9 mouse cellular contexts compared by ENCODE assay signal in genomic region chr6:124375435-124375884, GRCm38 (mm10). TPM values are rescaled to one million over a fixed set of nuclear protein-coding genes. Genes with fewer than 3 reads are reported as not detected.
DNase-seq lines count a peak whose midpoint lies in the region; ATAC-seq and TF ChIP-seq lines count a peak whose summit lies in the region.
"Had no signal": no experiment of that assay in that cellular context is flagged by ENCODE, and none has a peak within 500 bp of the region (broad histone marks: within the 10 kb centered on the region; RNA-seq: fewer than 3 reads in every experiment).

No protein-coding gene starts in this region.

- 16% methylated on average over 11 of the region's 11 CpGs for WGBS in liver, embryonic 12.5 days (ENCODE audit: insufficient replicate concordance)
- WGBS in spleen, adult 2 months: 8% methylated on average over 11 of the region's 11 CpGs
- 84% methylated on average over 11 of the region's 11 CpGs for WGBS in midbrain, postnatal 0 days

- no peak for TF ChIP-seq CTCF in spleen, adult 2 months (IDR thresholded peaks at IDR 0.05; ENCODE audit: extremely low read depth, insufficient read depth, insufficient read length, insufficient replicate concordance)
- no peak for TF ChIP-seq CTCF in midbrain, postnatal 0 days (IDR thresholded peaks at IDR 0.05)
- no peak for TF ChIP-seq CTCF in layer of hippocampus, adult 2 months (conservative IDR thresholded peaks at IDR 0.05)

- TF ChIP-seq POLR2A in spleen, adult 2 months (IDR thresholded peaks at IDR 0.05; ENCODE audit: low read depth, low read length): no peak

- 0 out of 2 replicates have a peak overlapping the region, but pooled peaks have one; percentile 12 for H3K9ac ChIP-seq in liver, embryonic 12.5 days
- H3K9ac ChIP-seq in midbrain, postnatal 0 days (replicated peaks; ENCODE audit: low read length, poor library complexity, severe bottlenecking): no peak overlapping the region
- H3K9ac ChIP-seq: midbrain, embryonic 12.5 days had no signal

- no peaks in the 10 kb centered on the region for H3K36me3 ChIP-seq in erythroblast, embryonic 14.5 days (ENCODE audit: control insufficient read depth)
- no peaks in the 10 kb centered on the region for H3K36me3 ChIP-seq in liver, embryonic 12.5 days
- no peaks in the 10 kb centered on the region for H3K36me3 ChIP-seq in spleen, adult 2 months (ENCODE audit: control insufficient read depth, insufficient read depth, low read length)
- H3K36me3 ChIP-seq in midbrain, postnatal 0 days (ENCODE audit: insufficient read depth, low read length): no peaks in the 10 kb centered on the region
- H3K36me3 ChIP-seq: midbrain, embryonic 12.5 days had no signal

- H3K27ac ChIP-seq in liver, embryonic 12.5 days: peak overlapping the region; percentile 79
- peak overlapping the region; percentile 39 for H3K27ac ChIP-seq in spleen, adult 2 months (ENCODE audit: insufficient read depth, low read length)
- H3K27ac ChIP-seq in midbrain, postnatal 0 days (ENCODE audit: low read depth, low read length): no peak overlapping the region
- H3K27ac ChIP-seq in layer of hippocampus, adult 2 months: no peak overlapping the region
- H3K27ac ChIP-seq: midbrain, embryonic 12.5 days had no signal

- H3K4me1 ChIP-seq in erythroblast, embryonic 14.5 days (ENCODE audit: control insufficient read depth): peaks cover 33% of the 10 kb centered on the region
- H3K4me1 ChIP-seq in liver, embryonic 12.5 days: peaks cover 46% of the 10 kb centered on the region
- H3K4me1 ChIP-seq in spleen, adult 2 months (ENCODE audit: control insufficient read depth, insufficient read depth, insufficient read length): peaks cover 13% of the 10 kb centered on the region; the same call in 1 of the 2 replicates
- H3K4me1 ChIP-seq in midbrain, postnatal 0 days (ENCODE audit: insufficient read depth, low read length): no peaks in the 10 kb centered on the region
- H3K4me1 ChIP-seq: midbrain, embryonic 12.5 days had no signal

- peak overlapping the region; percentile 37 for H3K4me3 ChIP-seq in erythroblast, embryonic 14.5 days (replicated peaks)
- peak overlapping the region; percentile 13; the same call in 1 of the 2 replicates for H3K4me3 ChIP-seq in liver, embryonic 12.5 days
- H3K4me3 ChIP-seq in spleen, adult 2 months (ENCODE audit: extremely low read depth, insufficient read depth, insufficient read length): no peak overlapping the region
- H3K4me3 ChIP-seq in midbrain, postnatal 0 days (ENCODE audit: low read depth, low read length): no peak overlapping the region
- no peak overlapping the region for H3K4me3 ChIP-seq in layer of hippocampus, adult 2 months
- H3K4me3 ChIP-seq: midbrain, embryonic 12.5 days had no signal

- no peaks in the 10 kb centered on the region for H3K27me3 ChIP-seq in erythroblast, embryonic 14.5 days (ENCODE audit: control insufficient read depth)
- H3K27me3 ChIP-seq in liver, embryonic 12.5 days (replicated peaks): no peaks in the 10 kb centered on the region
- H3K27me3 ChIP-seq in spleen, adult 2 months (ENCODE audit: control insufficient read depth, insufficient read depth, low read length): no peaks in the 10 kb centered on the region
- H3K27me3 ChIP-seq in midbrain, postnatal 0 days (ENCODE audit: insufficient read depth, low read length): no peaks in the 10 kb centered on the region
- H3K27me3 ChIP-seq: midbrain, embryonic 12.5 days had no signal

- ATAC-seq in liver, embryonic 12.5 days: peak; percentile 92
- ATAC-seq in midbrain, postnatal 0 days (ENCODE audit: low FRiP score): no peak

- peak; percentile 99 for DNase-seq in MEL-GATA-1-ER (ENCODE audit: extremely low read depth, low read depth)
- DNase-seq in spleen, adult 2 months (ENCODE audit: low read depth in 1 of 2, low spot score in 2 of 2): peak; percentile 67 to 71
- no peak for DNase-seq in midbrain, postnatal 0 days (ENCODE audit: low spot score)
- DNase-seq in right cerebral cortex, postnatal 36 days (ENCODE audit: low spot score in 2 of 2): no peak
- DNase-seq in layer of hippocampus, adult 2 months (ENCODE audit: low spot score in 2 of 2): no peak
- DNase-seq in right cerebral cortex, postnatal 4 days: no peak

- H3K9me3 ChIP-seq in erythroblast, embryonic 14.5 days (ENCODE audit: control insufficient read depth, low read length): no peaks in the 10 kb centered on the region
- no peaks in the 10 kb centered on the region for H3K9me3 ChIP-seq in liver, embryonic 12.5 days (replicated peaks)
- no peaks in the 10 kb centered on the region for H3K9me3 ChIP-seq in midbrain, postnatal 0 days (ENCODE audit: low read length)
- H3K9me3 ChIP-seq: midbrain, embryonic 12.5 days had no signal

- H3K4me2 ChIP-seq in liver, embryonic 12.5 days: peak overlapping the region; percentile 49
- H3K4me2 ChIP-seq in midbrain, postnatal 0 days (ENCODE audit: low read depth, low read length, poor library complexity, severe bottlenecking): no peak overlapping the region
- H3K4me2 ChIP-seq: midbrain, embryonic 12.5 days had no signal

RNA-seq across cellular contexts. Expression of gene Pex5, which starts 39.4 kb away (rescaled TPM):
- 0.24 and 0.42 TPM in 2 replicates for polyA plus RNA-seq in erythroblast, embryonic 14.5 days (2012)
- polyA plus RNA-seq in liver, embryonic 12.5 days (2016; fragmentation: Nextera tagmentation; extraction: Ambion mirVana): 26.3 and 26.5 TPM in 2 replicates
- 18.5 and 20.9 TPM in 2 replicates for polyA plus RNA-seq in spleen, adult 2 months (2012; rRNA removed)
- total RNA-seq in midbrain, postnatal 0 days (2014; rRNA removed): 73.2 and 78.9 TPM in 2 replicates
- 52.9 and 53.1 TPM in 2 replicates for polyA plus RNA-seq in midbrain, postnatal 0 days (2015; fragmentation: Nextera tagmentation; extraction: Ambion mirVana)
- 10 to 100 TPM; 50.1 to 53.5 TPM for total RNA-seq in layer of hippocampus, adult 2 months (2021)

Comparison
In these comparisons a context has a peak if more than half of its experiments do, and no peak if none do; other contexts are left out.
1. DNase-seq: peak in MEL-GATA-1-ER (single experiment) and spleen, adult 2 months (2 of 2); none in midbrain, postnatal 0 days (single experiment), right cerebral cortex, postnatal 36 days (0 of 2), layer of hippocampus, adult 2 months (0 of 2) and right cerebral cortex, postnatal 4 days (single experiment).
2. H3K4me3 ChIP-seq: peak in erythroblast, embryonic 14.5 days (single experiment) and liver, embryonic 12.5 days (single experiment); none in spleen, adult 2 months (single experiment), midbrain, postnatal 0 days (single experiment) and layer of hippocampus, adult 2 months (single experiment).
3. H3K27ac ChIP-seq: peak in liver, embryonic 12.5 days (single experiment) and spleen, adult 2 months (single experiment); none in midbrain, postnatal 0 days (single experiment) and layer of hippocampus, adult 2 months (single experiment).
4. RNA of gene Pex5, which starts 39.4 kb away (polyA plus RNA-seq): 52.9 to 53.1 TPM in midbrain, postnatal 0 days, 26.3 to 26.5 TPM in liver, embryonic 12.5 days and 18.5 to 20.9 TPM in spleen, adult 2 months; 0.24 to 0.42 TPM in erythroblast, embryonic 14.5 days; every median in the first group is over 10 times any median in the second.